Mouse (Mus musculus) lung, adult 2 months (tissue): ENCODE data around the gene Syn3.

Experiments
- CTCF ChIP-seq: fragments of 200-500 bp; IDR thresholded peaks from 2 replicates; pipeline ENCODE4 v1.5.1; 2011; ENCODE audit warnings: mild to moderate bottlenecking, low read length, control low read depth; ENCODE audit not compliant: insufficient read depth
- POLR2A ChIP-seq: fragments of 200-500 bp; IDR thresholded peaks from 2 replicates; pipeline ENCODE4 v1.6.1; 2011; ENCODE audit warnings: low read depth, mild to moderate bottlenecking, control low read depth, low read length, borderline replicate concordance; ENCODE audit errors: extremely low read depth

- TF ChIP-seq POLR2A (no peak), CTCF (no peak)
Measured at GRCm38 (mm10) chr10:86098363-86098762, 400.3 kb downstream of the Syn3 start.
